Mouse (Mus musculus): Measurements from ENCODE around the gene Cts6.
"Not testable (repeated sequence)": the region's sequence is repeated elsewhere in the genome, so short reads cannot be mapped to it uniquely, and the experiment has no call there.

Gene Cts6

GRCm38 (mm10) chr13:61203310-61203709 is at the start of gene Cts6:
Gene Cts6 (minus strand): TSS chr13:61203410.
- no peak for DNase-seq (ENCODE audit: extremely low read depth, insufficient read length, low spot score)

GRCm38 (mm10) chr13:61241076-61241947 is 38.1 kb upstream of the Cts6 start:
- peak; percentile 14 for DNase-seq (ENCODE audit: extremely low read depth, insufficient read length, low spot score)

GRCm38 (mm10) chr13:61185151-61185933 is 17.9 kb downstream of the Cts6 start:
- DNase-seq (ENCODE audit: extremely low read depth, insufficient read length, low spot score) = not testable (repeated sequence)

- DNase-seq (ENCODE audit: extremely low read depth, insufficient read length, low spot score) = no peak
Observed at GRCm38 (mm10) chr13:61164622-61165021, 38.6 kb downstream of the Cts6 start.

GRCm38 (mm10) chr13:61164156-61164555 is 39.1 kb downstream of the Cts6 start, which contains the start of gene Ctsr:
Gene Ctsr (minus strand): TSS chr13:61164256.
- no peak for DNase-seq (ENCODE audit: extremely low read depth, insufficient read length, low spot score)
